Mouse (Mus musculus) mesoderm, embryonic 11.5 days (tissue): ENCODE data around the gene Irf1.

ENCODE experiments used
- DNase-seq: peaks from one replicate; pipeline ENCODE4 v3.0.0-alpha.2; 2012; ENCODE audit warnings: low read depth, low spot score

The Irf1 gene

GRCm38 (mm10) chr11:53759545-53760406 lies 10.0 kb upstream of the Irf1 start:
- no peak for DNase-seq

DNA sequence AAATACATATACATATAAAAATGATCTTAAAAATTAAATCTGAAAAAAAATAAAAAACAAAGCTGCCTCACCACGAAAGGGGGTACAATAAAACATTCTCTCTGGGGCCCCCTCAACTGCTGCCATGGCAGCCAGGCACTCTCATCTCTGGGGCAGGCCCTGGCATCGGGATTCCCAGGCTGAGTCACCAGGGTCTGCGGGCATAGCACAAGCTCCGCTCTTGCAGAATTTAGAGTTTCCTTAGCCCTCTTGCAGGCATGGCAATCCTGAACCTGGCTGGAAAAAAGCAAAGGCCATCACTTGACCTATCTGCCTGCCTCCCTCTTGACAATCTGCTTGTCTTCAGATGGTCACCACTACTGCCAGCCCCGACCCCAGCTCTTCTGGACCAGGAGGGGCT lies 8.5 kb upstream of the Irf1 start:
- no peak for DNase-seq

- no peak for DNase-seq
Observed at GRCm38 (mm10) chr11:53761822-53762221, 8.0 kb upstream of the Irf1 start.

DNA sequence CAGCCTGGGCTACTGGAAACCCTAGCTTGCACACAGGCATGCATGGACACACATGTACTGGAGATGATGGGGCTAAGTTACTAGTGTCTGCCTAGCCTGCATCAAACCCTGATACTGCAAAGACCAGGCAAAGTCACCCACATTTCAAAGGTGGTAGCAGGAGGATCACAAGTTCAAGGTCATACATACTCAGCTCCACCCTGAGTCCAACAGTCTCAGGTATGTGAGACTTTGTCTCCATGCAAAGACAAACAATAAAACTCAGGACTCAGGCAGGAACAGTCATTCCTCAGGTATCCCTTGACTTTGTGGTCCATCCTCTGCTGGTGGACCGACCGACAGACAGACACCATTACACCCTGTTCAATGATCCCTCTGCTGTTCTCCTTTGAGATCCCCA lies 7.4 kb upstream of the Irf1 start:
- no peak for DNase-seq

DNA sequence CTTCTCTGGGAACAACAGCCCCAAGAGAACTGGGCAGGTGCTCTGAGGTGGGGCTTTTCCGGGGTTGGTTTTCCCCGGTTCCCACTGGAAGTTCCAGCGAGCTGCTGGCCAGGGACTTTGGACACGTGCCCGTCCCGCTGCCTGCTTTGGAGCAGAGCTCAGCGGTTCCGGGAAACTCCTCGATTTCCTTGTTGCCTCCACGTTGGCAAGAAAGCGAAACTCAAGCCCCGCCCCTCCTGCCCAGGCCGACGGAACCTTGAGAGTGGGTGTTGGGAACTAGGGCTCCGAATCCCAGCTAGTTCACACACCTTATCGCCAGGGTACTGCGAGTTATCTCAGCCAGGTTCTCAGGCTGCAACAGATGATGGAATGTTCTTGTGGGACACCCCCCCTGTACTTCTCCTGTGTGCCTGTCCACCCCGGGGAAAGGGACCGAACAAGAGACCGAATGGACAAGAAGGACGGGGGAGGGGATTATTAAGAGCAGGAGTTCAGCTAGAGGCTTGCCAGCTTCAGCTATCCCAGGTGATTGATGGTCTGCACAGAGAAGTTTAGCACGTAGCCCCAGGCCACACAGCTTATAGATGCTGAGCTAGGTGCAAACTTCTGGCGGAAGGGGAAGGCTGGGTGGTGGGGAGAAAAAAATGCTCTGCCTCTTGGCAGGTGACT lies 6.9 kb upstream of the Irf1 start:
- DNase-seq: no peak

DNA sequence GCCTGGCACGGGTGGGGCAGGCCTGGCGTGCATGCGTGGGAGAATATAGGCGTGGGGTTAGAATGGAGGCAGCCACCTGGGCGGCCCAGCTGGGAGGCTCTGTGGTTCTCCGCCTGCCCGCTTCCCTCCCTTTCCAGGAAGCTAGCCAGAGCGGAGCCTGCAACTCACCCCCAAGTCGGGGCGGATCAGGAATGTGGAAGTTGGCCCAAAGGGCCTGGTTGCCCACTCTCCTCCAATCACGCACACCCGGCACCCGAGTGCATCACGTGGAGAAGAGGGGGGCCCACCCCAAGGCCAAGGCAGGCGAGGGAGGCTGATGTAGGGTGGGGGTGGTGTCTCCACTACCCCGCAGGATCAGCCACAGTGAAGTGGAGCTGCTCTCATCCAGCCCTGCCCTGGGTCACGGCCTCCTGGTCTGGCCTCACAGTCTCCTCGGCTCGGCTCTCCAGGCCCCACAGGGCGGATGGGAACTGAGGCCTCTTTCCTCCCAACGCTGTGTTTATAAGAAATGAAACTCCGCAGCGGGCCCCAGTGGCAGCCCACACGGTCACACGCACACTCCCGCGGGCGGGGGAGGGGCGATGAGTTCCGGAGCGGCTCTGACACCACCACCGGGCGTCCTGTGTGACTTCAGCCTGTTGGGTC lies 6.2 kb upstream of the Irf1 start:
- DNase-seq: peak; percentile 71

GRCm38 (mm10) chr11:53764581-53764980 lies 5.2 kb upstream of the Irf1 start:
- DNase-seq: no peak

DNA sequence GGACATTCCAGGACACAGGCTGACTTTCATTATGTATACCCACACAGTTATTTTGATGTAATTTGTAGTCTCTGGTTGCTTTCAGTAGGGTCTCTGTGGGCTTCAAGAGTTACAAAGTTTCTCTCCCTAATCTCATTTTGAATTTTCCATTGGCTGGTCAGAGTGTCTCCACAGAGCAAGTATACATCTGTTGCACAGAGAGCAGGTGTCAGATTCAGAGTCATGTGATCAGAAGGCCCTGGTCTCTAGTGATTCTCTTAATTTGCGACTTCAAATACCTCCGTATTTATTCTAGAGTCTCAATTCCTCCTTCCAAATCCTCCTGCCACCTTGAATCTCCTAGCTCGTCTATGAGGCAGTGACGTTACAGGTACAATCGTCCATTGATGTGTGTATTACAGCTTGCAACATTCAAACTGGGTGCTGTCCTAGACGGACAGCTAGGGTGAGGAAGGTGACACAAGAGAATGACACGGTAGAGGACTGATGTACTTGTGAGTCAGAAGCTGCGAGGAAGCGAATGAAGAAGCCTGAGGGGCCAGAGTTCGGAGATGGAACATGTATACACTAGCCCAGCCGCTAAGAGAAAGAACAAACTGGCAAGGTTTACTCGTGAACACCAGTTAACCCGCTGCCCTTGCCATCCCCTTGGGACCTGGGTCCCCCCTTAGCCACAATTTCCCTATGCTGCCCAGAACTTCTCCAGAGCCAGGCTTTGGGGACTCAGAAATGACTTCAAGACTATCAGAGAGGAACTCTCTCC lies 1.2 kb upstream of the Irf1 start:
- no peak for DNase-seq

DNA sequence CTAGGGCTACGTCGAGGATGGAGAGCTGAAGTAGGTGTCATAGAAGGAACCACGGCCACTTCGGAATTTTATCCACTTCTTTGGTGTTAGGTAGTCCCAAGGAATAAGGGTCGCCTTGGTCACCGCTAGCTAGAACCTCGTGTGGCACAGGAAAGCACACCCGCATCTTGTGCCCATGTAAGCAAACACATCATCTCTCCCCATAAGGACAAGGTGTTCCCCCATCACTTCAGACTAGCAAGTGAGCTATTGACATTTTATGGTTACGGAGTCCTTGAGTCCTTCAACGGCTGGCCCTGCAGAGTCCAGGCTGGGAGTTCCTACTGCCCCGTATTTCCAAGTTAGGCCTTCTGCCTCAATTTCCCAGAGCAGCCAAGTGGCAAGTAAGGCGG lies 633 bp upstream of the Irf1 start:
- DNase-seq: no peak

DNA sequence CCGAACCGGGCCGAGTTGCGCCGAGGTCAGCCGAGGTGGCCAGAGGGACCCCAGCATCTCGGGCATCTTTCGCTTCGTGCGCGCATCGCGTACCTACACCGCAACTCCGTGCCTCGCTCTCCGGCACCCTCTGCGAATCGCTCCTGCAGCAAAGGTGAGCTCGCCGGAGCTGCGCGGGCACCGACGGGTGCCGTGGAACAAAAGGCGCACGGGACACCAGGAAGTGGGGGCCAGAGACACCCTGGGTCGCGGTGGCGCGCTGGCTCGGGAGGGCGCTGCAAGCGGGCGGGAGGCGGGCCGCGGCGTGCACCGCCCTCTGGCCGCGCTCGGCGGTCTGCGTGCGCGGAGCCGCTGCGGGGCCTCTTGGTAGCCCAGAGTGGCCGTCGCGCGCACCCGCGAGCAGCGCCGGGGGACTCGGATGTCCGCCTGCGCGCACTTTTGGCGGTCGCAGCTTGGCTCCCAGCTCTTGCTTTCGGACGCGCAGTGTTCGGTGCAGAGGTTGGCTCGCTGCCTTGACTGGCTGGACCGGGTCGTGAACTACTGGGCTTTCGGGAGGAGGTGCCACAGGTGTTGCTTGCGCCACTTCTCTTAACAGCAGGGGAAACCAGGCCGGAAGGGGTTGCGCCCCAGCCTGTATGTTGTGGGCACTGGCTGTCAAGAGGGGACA lies 444 bp downstream of the Irf1 start:
- DNase-seq: peak; percentile 66

DNA sequence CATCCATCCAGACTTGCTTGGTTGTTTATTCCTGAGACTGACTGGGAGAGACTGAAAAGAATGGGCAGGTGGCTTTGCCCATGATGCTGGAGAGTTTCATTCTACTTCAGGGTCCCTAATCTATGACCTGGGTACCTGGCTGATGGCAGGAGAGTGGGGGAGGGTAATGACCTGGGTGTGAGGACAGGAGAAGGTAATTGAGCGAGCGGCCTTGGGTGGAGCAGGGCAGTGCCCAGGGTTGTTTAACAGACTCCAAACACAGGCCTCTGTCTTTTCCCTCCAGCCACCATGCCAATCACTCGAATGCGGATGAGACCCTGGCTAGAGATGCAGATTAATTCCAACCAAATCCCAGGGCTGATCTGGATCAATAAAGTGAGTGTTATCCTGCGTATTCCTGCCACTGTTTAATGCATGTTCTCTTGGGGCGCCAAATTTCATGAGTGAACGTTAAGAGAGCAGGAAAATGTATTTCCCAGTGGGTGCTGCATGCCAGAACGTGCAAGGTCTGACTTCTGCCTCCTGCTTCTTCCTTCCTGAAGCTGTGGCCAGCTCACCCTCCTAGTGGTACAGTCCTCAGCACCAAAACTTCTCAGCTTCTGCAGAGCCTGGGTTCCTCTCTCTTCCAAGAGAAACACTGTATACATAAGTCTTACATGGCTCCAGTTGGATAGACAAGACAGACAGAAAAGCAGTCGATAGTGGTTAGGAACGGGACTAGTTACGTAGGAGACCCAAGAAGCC lies 1.4 kb downstream of the Irf1 start:
- no peak for DNase-seq

DNA sequence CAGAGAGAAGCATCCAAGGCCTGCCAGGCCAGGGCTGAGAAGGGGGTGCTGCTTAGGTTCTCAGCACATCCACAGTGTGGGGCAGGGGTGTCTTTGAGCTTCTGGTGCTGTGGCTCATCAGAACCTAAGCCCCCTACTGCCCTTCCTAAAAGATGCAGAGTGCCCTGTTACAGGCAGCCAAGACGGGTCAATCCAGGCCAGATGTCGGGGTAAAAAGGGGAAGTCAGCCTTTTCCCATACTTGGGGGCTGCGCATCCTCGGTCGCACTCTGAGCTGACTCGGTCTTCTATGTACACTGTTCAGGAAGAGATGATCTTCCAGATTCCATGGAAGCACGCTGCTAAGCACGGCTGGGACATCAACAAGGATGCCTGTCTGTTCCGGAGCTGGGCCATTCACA lies 2.7 kb downstream of the Irf1 start:
- no peak for DNase-seq

- DNase-seq: no peak
Observed at GRCm38 (mm10) chr11:53773087-53773486, 3.3 kb downstream of the Irf1 start, which contains the start of gene Gm17334. Gm17334 (minus strand) TSS chr11:53773187.

GRCm38 (mm10) chr11:53773641-53774360 lies 4.0 kb downstream of the Irf1 start:
- DNase-seq: no peak

DNA sequence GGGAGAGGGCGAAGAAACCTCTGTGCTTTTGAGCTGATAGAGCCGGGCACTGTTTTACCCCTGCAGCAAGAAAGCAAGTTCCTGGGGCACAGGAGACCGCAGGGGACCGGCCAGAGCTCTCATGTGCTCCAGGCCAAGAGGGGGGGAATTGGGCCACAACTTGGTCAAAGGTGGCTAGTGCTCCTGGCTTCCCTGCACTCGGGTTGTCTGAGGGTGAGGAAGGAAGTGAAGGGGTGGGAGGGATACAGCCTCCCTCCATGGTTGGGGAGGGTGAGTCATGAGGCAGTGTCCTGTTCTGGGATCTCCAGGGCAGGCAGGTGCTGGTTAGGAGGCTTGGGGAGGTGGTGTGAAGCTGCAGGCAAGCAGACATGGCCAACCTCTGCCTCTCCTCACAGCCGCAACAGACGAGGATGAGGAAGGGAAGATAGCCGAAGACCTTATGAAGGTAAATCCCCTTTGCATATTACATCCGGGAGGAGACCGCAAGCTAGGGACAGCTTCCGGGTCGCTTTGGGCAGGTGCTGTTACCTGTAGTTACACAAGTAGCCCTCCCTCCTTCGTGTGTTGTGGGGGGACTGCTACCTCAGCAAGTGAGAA lies 4.9 kb downstream of the Irf1 start:
- no peak for DNase-seq

DNA sequence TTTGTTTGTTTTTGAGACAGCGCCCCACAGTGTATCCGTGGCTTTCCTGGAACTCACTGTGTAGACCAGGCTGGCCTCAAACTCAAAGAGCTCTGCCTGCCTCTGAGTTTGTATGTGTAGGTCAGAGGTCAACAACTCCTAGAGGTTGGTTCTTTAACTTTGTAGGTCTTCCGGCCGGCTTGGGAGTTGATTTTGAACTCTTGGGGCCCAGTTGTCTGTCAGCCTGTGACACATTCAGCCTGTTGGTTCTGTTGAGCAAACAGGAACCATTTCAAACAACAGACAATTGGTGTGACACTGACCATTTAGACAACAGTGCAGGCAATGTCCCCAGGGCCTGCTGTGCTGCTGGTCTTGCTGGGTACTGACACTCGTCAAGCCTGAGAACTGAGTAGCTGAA lies 7.9 kb downstream of the Irf1 start:
- DNase-seq: no peak

GRCm38 (mm10) chr11:53778455-53778854 lies 8.6 kb downstream of the Irf1 start:
- DNase-seq: no peak

DNA sequence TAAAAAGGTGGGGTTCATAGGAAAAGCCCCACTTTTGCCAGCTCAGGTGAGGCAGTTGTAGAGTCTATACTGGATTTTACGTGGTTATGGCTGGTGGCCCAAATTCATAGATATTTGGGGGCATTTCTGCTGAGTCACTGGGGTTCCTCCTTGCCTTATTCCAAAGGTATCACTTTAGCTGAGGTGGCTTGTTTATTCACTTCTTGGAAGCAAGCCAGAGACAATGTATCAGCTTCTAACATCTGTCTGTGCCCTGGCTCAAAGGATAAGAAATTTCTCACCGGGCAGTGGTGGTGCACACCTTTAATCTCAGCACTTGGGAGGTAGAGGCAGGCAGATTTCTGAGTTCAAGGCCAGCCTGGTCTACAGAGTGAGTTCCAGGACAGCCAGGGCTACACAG lies 10.0 kb downstream of the Irf1 start:
- no peak for DNase-seq

DNA sequence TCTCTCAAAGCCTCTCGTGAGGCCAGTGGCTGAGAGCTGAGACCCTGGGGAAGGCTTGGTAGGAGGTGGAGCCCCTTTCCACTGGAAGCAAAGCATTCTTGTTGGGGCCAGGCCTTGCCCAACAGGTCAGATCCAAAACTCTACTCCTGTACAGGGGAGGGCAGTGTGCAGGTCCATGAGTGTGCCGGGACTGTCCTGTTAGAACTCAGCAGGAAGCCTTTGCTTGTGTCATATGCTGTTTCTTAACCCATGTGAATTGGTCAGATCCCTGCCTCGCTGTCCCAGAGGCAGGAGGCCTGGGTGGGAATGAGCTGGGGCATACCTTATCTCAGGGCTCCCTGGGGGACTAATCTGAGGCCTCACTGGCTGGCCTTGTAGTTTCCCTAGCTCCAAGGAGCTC lies 10.4 kb downstream of the Irf1 start:
- DNase-seq: no peak
